Mouse (Mus musculus) lung, embryonic 14.5 days (tissue): Measurements from ENCODE around the gene Hyou1. TPM values are rescaled to one million over a fixed set of nuclear protein-coding genes. Genes with fewer than 3 reads are reported as not detected.

Experiments
- ATAC-seq: fragments of 200-750 bp; cut with Nextera tagmentation; 2 replicates; pipeline ENCODE4 v1.8.0; 2017; ENCODE audit warnings: mild to moderate bottlenecking, moderate TSS enrichment, moderate library complexity; ENCODE audit not compliant: insufficient read depth
- DNase-seq: peaks from one replicate; pipeline ENCODE4 v3.0.0-alpha.2; 2015
- H3K27ac ChIP-seq: fragments of 300-500 bp; sonication (generic); 2 replicates; pipeline ENCODE4 v1.5.1; 2014; ENCODE audit warnings: low read depth, mild to moderate bottlenecking, moderate library complexity
- H3K27me3 ChIP-seq: fragments of 300-500 bp; sonication (generic); 2 replicates; pipeline ENCODE4 v1.6.1; 2014; ENCODE audit warnings: low read length, control low read depth; ENCODE audit not compliant: insufficient read depth
- H3K36me3 ChIP-seq: fragments of 300-500 bp; sonication (generic); 2 replicates; pipeline ENCODE4 v1.6.1; 2014; ENCODE audit warnings: control low read depth; ENCODE audit not compliant: insufficient read depth
- H3K4me1 ChIP-seq: fragments of 300-500 bp; sonication (generic); 2 replicates; pipeline ENCODE4 v1.6.1; 2014; ENCODE audit warnings: antibody characterized with exemption, control low read depth; ENCODE audit not compliant: insufficient read depth
- H3K4me2 ChIP-seq: fragments of 300-500 bp; sonication (generic); 2 replicates; pipeline ENCODE4 v1.6.1; 2014; ENCODE audit warnings: mild to moderate bottlenecking
- H3K4me3 ChIP-seq: fragments of 300-500 bp; sonication (generic); 2 replicates; pipeline ENCODE4 v1.5.1; 2014; ENCODE audit warnings: low read depth, low read length
- H3K9ac ChIP-seq: fragments of 300-500 bp; sonication (generic); 2 replicates; pipeline ENCODE4 v1.6.1; 2014
- H3K9me3 ChIP-seq: fragments of 300-500 bp; sonication (generic); 2 replicates; pipeline ENCODE4 v1.6.1; 2016; ENCODE audit warnings: low read depth, low read length, control low read depth
- CTCF ChIP-seq: IDR thresholded peaks from 2 replicates; pipeline ENCODE4 v1.5.1; 2016; ENCODE audit warnings: antibody characterized with exemption, low read depth
- WGBS: fragments of 180-500 bp; shearing (Covaris S2); extraction: QIAGEN DNeasy Blood & Tissue Kit; methylation state at CpG from one replicate; pipeline ENCODE4 v1.1.7; 2014; 5-methylcytosine and 5-hydroxymethylcytosine counted together
- microRNA-seq: library from miRNA; unstranded; fragments of <30 nt; microRNA quantifications from one replicate; pipeline ENCODE4, GENCODE M21; 2016; ENCODE audit warnings: borderline number of aligned reads
- polyA plus RNA-seq: library from polyadenylated mRNA; unstranded; fragments of >200 nt; fragmentation: Nextera tagmentation; extraction: Ambion mirVana; gene quantifications from 2 replicates; pipeline ENCODE4 v1.2.1, GENCODE M21; 2014

Hyou1 gene
- polyA plus RNA-seq, 1 experiment from 2014 or later = 38.4 TPM

- 73% methylated on average over 6 of the region's 6 CpGs for WGBS
Measured at GRCm38 (mm10) chr9:44435747-44436146, 56.5 kb downstream of the Hyou1 start.

GRCm38 (mm10) chr9:44440961-44441360, 61.7 kb downstream of the Hyou1 start, which contains the start of gene Foxr1:
Gene Foxr1, minus strand, starts transcription at chr9:44441136.
- ATAC-seq (no peak), DNase-seq (no peak)
- H3K9me3 ChIP-seq = no peaks in the 10 kb centered on the region
- H3K4me3 ChIP-seq = no peak within 1 kb of the TSS
- no peak within 1 kb of the TSS for H3K9ac ChIP-seq
- H3K4me2 ChIP-seq = no peak within 1 kb of the TSS
- WGBS = 60% methylated on average over 19 of the region's 19 CpGs
- no peaks in the 10 kb centered on the region for H3K36me3 ChIP-seq
- no peaks in the 10 kb centered on the region for H3K4me1 ChIP-seq
- H3K27ac ChIP-seq = no peak within 1 kb of the TSS
- no peak for TF ChIP-seq CTCF
- H3K27me3 ChIP-seq = no peaks in the 10 kb centered on the region

More at GRCm38 (mm10) chr9:44435747-44436146, 56.5 kb downstream of the Hyou1 start:
- DNase-seq = no peak
- no peaks in the 10 kb centered on the region for H3K4me1 ChIP-seq
- H3K36me3 ChIP-seq = no peaks in the 10 kb centered on the region
- no peak overlapping the region for H3K4me2 ChIP-seq
- TF ChIP-seq CTCF = no peak
- H3K9me3 ChIP-seq = no peaks in the 10 kb centered on the region
- no peak overlapping the region for H3K4me3 ChIP-seq
- no peak overlapping the region for H3K9ac ChIP-seq
- ATAC-seq = no peak
- no peak overlapping the region for H3K27ac ChIP-seq
- H3K27me3 ChIP-seq = no peaks in the 10 kb centered on the region

Small RNAs within 50 kb of the gene (microRNA-seq; reads per million reads assigned to microRNA genes)
- gene Gm44335 (not detected), gene Mir7085 (not detected)

Other genes starting within 250 kb of the Hyou1 start
- gene Mcam, start 245.0 kb upstream of the Hyou1 start, polyA plus RNA-seq = 84.9 and 87.7 TPM in 2 replicates
- 20.9 and 21.9 TPM in 2 replicates for gene Cbl, start 145.4 kb upstream of the Hyou1 start, polyA plus RNA-seq
- not detected in 2 replicates for gene Ccdc153, start 138.8 kb upstream of the Hyou1 start, polyA plus RNA-seq
- 0.11 and 0.13 TPM in 2 replicates for gene Pdzd3, start 128.0 kb upstream of the Hyou1 start, polyA plus RNA-seq
- gene Nlrx1, start 110.9 kb upstream of the Hyou1 start, polyA plus RNA-seq = 9.2 and 9.6 TPM in 2 replicates
- gene Abcg4, start 90.9 kb upstream of the Hyou1 start, polyA plus RNA-seq = 2.4 and 2.7 TPM in 2 replicates
- 19.1 and 20.1 TPM in 2 replicates for gene Hinfp, start 73.8 kb upstream of the Hyou1 start, polyA plus RNA-seq
- gene C2cd2l, start 59.2 kb upstream of the Hyou1 start, polyA plus RNA-seq = 6.7 and 8.6 TPM in 2 replicates
- 41.0 and 43.4 TPM in 2 replicates for gene Dpagt1, start 53.5 kb upstream of the Hyou1 start, polyA plus RNA-seq
- gene H2afx, start 44.8 kb upstream of the Hyou1 start, polyA plus RNA-seq = 391 and 419 TPM in 2 replicates
- 128 and 131 TPM in 2 replicates for gene Hmbs, start 35.3 kb upstream of the Hyou1 start, polyA plus RNA-seq
- 26.0 and 26.8 TPM in 2 replicates for gene Vps11, start 17.8 kb upstream of the Hyou1 start, polyA plus RNA-seq
- 15.5 and 15.8 TPM in 2 replicates for gene Slc37a4, start 17.4 kb downstream of the Hyou1 start, polyA plus RNA-seq
- gene Rps25, start 27.6 kb downstream of the Hyou1 start, polyA plus RNA-seq = 2,509 and 2,694 TPM in 2 replicates
- 116 and 121 TPM in 2 replicates for gene Trappc4, start 28.1 kb downstream of the Hyou1 start, polyA plus RNA-seq
- gene Ccdc84, start 39.1 kb downstream of the Hyou1 start, polyA plus RNA-seq = 24.4 and 27.7 TPM in 2 replicates
- gene Foxr1, start 61.6 kb downstream of the Hyou1 start, polyA plus RNA-seq = not detected in 2 replicates
- 0.39 and 0.53 TPM in 2 replicates for gene Upk2, start 75.5 kb downstream of the Hyou1 start, polyA plus RNA-seq
- gene Bcl9l, start 103.3 kb downstream of the Hyou1 start, polyA plus RNA-seq = 16.3 and 17.3 TPM in 2 replicates
- gene Cxcr5, start 182.4 kb downstream of the Hyou1 start, polyA plus RNA-seq = not detected in 2 replicates
- gene Ddx6, start 225.4 kb downstream of the Hyou1 start, polyA plus RNA-seq = 21.6 and 23.0 TPM in 2 replicates